Mouse (Mus musculus): ENCODE data around the gene Limch1. TPM values are rescaled to one million over a fixed set of nuclear protein-coding genes. Genes with fewer than 3 reads are reported as not detected.

The Limch1 gene
- polyA plus RNA-seq, 1 experiment, result not detected

DNA sequence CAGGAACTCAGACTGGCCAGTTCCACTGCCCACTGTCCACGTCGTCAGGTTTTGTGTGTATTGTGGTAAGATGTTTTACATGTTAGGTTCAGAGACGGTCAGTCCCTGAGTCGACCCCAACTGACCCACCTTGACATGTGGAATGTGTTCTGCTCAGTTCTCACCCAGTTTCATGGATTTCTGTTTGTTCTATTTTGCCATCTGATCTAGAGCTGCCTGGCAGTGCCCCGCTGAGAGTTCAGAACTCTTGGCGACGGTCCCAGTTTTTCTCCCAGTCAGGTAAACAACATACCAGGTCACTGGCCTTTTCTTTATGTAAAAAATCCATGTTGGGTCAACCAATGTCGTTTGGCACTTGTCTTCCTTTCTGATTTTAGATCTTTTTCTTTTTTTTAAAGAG, 279.5 kb downstream of the Limch1 start:
- Histone ChIP-seq H3K27ac (ENCODE audit: insufficient read depth, low read depth, low read length) (no peak overlapping the region), H3K4me3 (ENCODE audit: insufficient read depth, low read length) (no peak overlapping the region), H3K4me1 (ENCODE audit: control insufficient read depth, insufficient read depth, low read length) (no peaks in the 10 kb centered on the region)
- TF ChIP-seq POLR2A (IDR thresholded peaks at IDR 0.05; ENCODE audit: borderline replicate concordance, low read depth, low read length) (no peak), CTCF (IDR thresholded peaks at IDR 0.05; ENCODE audit: low read depth, low read length) (no peak)

GRCm38 (mm10) chr5:67025581-67025980, 280.0 kb downstream of the Limch1 start:
- Histone ChIP-seq H3K27ac (ENCODE audit: insufficient read depth, low read depth, low read length) (no peak overlapping the region), H3K4me3 (ENCODE audit: insufficient read depth, low read length) (no peak overlapping the region), H3K4me1 (ENCODE audit: control insufficient read depth, insufficient read depth, low read length) (no peaks in the 10 kb centered on the region)
- TF ChIP-seq POLR2A (IDR thresholded peaks at IDR 0.05; ENCODE audit: borderline replicate concordance, low read depth, low read length) (no peak), CTCF (IDR thresholded peaks at IDR 0.05; ENCODE audit: low read depth, low read length) (no peak)

DNA sequence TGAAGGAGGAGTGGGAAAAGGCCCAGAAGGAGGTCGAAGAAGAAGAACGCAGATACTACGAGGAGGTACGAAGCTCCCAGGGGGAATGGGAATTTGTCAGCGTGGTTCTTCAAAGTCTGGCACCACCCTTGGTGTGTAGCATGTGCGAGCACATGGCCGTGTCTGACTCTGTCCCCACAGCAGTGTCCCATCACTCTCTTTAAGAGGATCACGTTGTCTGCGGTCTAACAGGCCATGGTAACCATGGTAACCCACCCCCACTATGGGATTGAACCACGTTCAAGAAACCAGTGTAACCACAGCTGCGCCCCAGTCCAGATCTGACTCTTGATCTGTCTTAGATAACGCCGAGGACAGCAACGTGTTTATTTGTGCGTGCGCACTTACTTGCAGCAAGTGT, 283.2 kb downstream of the Limch1 start:
- TF ChIP-seq CTCF (IDR thresholded peaks at IDR 0.05; ENCODE audit: low read depth, low read length), result no peak
- no peak for TF ChIP-seq POLR2A (IDR thresholded peaks at IDR 0.05; ENCODE audit: borderline replicate concordance, low read depth, low read length)
- Histone ChIP-seq H3K27ac (ENCODE audit: insufficient read depth, low read depth, low read length) (no peak overlapping the region), H3K4me3 (ENCODE audit: insufficient read depth, low read length) (no peak overlapping the region), H3K4me1 (ENCODE audit: control insufficient read depth, insufficient read depth, low read length) (no peaks in the 10 kb centered on the region)

GRCm38 (mm10) chr5:67029946-67030345, 284.3 kb downstream of the Limch1 start:
- no peaks in the 10 kb centered on the region for H3K4me1 ChIP-seq (ENCODE audit: control insufficient read depth, insufficient read depth, low read length)
- TF ChIP-seq CTCF (IDR thresholded peaks at IDR 0.05; ENCODE audit: low read depth, low read length) (no peak), POLR2A (IDR thresholded peaks at IDR 0.05; ENCODE audit: borderline replicate concordance, low read depth, low read length) (no peak)
- no peak overlapping the region for H3K4me3 ChIP-seq (ENCODE audit: insufficient read depth, low read length)
- no peak overlapping the region for H3K27ac ChIP-seq (ENCODE audit: insufficient read depth, low read depth, low read length)

- TF ChIP-seq CTCF (IDR thresholded peaks at IDR 0.05; ENCODE audit: low read depth, low read length) (no peak), POLR2A (IDR thresholded peaks at IDR 0.05; ENCODE audit: borderline replicate concordance, low read depth, low read length) (no peak)
- Histone ChIP-seq H3K4me3 (ENCODE audit: insufficient read depth, low read length) (no peak overlapping the region), H3K27ac (ENCODE audit: insufficient read depth, low read depth, low read length) (no peak overlapping the region), H3K4me1 (ENCODE audit: control insufficient read depth, insufficient read depth, low read length) (no peaks in the 10 kb centered on the region)
Observed at GRCm38 (mm10) chr5:67032601-67033000, 287.0 kb downstream of the Limch1 start.

DNA sequence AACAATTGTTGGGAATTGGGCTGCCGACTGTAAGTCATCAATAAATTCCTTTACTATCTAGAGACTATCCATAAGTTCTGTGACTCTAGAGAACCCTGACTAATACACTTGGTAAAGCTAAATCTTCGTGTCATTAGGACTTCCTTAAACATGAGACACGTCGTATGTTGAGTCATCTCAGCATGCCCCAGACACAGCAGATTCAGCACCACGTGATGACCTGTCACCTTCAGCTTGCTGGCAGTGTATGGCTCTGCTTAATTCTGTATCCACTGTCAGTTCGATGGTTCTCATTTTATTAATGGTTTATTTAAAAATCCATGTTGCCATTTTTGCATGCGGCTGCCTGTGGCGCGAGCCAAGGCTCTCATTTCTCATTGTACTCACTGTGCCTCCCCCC, 298.3 kb downstream of the Limch1 start:
- H3K4me3 ChIP-seq (ENCODE audit: insufficient read depth, low read length), result no peak overlapping the region
- H3K27ac ChIP-seq (ENCODE audit: insufficient read depth, low read depth, low read length), result peak overlapping the region; percentile 23; the same call in 1 of the 2 replicates
- peaks cover 11% of the 10 kb centered on the region for H3K4me1 ChIP-seq (ENCODE audit: control insufficient read depth, insufficient read depth, low read length)
- TF ChIP-seq POLR2A (IDR thresholded peaks at IDR 0.05; ENCODE audit: borderline replicate concordance, low read depth, low read length), result no peak

DNA sequence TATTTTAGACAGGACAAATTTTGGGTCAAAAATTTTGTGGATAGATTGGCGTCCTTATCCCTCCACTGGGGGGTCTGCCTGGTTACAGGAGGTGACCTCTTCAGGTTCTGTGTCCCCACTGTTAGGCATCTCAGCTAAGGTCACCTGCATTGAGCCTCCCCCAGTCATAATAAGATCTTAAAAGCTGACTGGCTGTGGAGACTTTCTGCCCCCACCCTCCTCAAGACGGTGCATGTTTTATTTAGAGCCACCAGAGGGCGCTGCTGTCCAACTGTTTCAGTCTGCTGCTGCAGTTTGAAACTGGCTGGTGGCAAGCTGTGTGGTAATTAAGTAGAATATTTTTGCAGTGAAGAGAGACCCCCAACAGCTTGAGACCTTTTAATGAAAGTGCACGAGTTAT, 302.4 kb downstream of the Limch1 start:
- Histone ChIP-seq H3K27ac (ENCODE audit: insufficient read depth, low read depth, low read length) (no peak overlapping the region), H3K4me1 (ENCODE audit: control insufficient read depth, insufficient read depth, low read length) (peaks cover 11% of the 10 kb centered on the region), H3K4me3 (ENCODE audit: insufficient read depth, low read length) (no peak overlapping the region)
- TF ChIP-seq POLR2A (IDR thresholded peaks at IDR 0.05; ENCODE audit: borderline replicate concordance, low read depth, low read length), result no peak
- peak; percentile 90 for TF ChIP-seq CTCF (IDR thresholded peaks at IDR 0.05; ENCODE audit: low read depth, low read length)

DNA sequence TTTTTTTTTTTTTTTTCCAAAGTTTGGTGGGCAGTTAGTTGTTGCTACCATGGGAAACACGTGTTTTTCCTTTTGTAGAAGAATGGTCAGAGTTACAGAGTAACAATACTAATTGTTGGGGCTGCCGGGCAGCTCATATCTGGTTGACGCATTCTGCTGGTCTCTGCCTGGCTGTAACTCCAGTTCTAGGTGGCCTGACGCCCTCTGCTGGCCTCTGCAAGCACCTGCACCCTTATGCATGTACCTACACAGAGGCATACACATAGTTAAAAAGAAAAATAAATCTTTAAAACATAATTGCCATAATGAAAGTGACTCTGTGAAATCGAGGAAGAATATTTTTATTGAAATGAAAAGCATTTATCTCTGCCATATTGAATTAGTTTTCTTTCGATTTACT, 312.2 kb downstream of the Limch1 start:
- H3K4me3 ChIP-seq (ENCODE audit: insufficient read depth, low read length), result no peak overlapping the region
- no peak for TF ChIP-seq POLR2A (IDR thresholded peaks at IDR 0.05; ENCODE audit: borderline replicate concordance, low read depth, low read length)
- TF ChIP-seq CTCF (IDR thresholded peaks at IDR 0.05; ENCODE audit: low read depth, low read length), result no peak
- H3K27ac ChIP-seq (ENCODE audit: insufficient read depth, low read depth, low read length), result no peak overlapping the region
- H3K4me1 ChIP-seq (ENCODE audit: control insufficient read depth, insufficient read depth, low read length), result peaks cover 3% of the 10 kb centered on the region; the same call in 1 of the 2 replicates

DNA sequence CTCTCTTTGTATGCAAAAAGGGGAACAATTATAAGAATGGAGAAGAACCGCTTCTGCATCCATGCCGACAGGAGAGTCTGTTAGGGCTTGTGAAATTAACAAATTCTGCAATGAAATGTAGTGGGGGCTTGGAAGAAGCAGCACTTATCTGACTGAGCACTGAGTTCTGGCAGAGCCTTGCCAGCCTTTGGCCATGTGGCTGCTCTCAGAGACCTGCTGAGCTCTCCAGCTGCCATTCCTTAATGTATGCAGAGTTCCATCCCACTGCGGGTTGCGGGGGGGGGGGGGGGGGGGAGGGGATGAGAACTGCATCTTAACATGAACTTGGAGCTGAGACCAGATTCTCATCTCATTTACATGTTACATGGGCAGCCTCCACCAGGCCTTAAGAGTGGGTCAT, 314.9 kb downstream of the Limch1 start:
- no peak for TF ChIP-seq POLR2A (IDR thresholded peaks at IDR 0.05; ENCODE audit: borderline replicate concordance, low read depth, low read length)
- no peak for TF ChIP-seq CTCF (IDR thresholded peaks at IDR 0.05; ENCODE audit: low read depth, low read length)
- no peak overlapping the region for H3K27ac ChIP-seq (ENCODE audit: insufficient read depth, low read depth, low read length)
- no peak overlapping the region for H3K4me3 ChIP-seq (ENCODE audit: insufficient read depth, low read length)
- H3K4me1 ChIP-seq (ENCODE audit: control insufficient read depth, insufficient read depth, low read length), result peaks cover 3% of the 10 kb centered on the region; the same call in 1 of the 2 replicates

GRCm38 (mm10) chr5:67063596-67063995, 318.0 kb downstream of the Limch1 start:
- Histone ChIP-seq H3K27ac (ENCODE audit: insufficient read depth, low read depth, low read length) (no peak overlapping the region), H3K4me3 (ENCODE audit: insufficient read depth, low read length) (no peak overlapping the region), H3K4me1 (ENCODE audit: control insufficient read depth, insufficient read depth, low read length) (peaks cover 3% of the 10 kb centered on the region; the same call in 1 of the 2 replicates)
- TF ChIP-seq POLR2A (IDR thresholded peaks at IDR 0.05; ENCODE audit: borderline replicate concordance, low read depth, low read length) (no peak), CTCF (IDR thresholded peaks at IDR 0.05; ENCODE audit: low read depth, low read length) (no peak)

DNA sequence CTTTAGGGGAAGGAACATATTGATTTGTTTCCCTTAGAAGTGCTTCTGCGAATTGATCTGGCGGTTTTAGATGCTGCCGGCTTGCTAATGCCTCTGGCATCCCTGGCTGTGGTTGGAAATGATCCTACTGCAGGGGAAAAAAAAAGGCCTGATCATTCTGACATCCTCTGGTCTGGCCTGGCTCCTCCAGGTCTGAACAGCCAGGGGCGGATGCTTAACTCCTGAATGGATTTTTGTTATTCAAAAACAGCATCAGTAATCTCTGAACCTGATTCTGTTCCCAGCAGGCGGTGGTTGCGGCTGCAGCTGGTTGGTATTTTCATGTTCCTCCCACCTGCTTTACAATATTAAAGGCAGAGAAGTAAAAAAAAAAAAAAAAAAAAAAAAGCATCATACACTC, 337.5 kb downstream of the Limch1 start:
- Histone ChIP-seq H3K27ac (ENCODE audit: insufficient read depth, low read depth, low read length) (no peak overlapping the region), H3K4me3 (ENCODE audit: insufficient read depth, low read length) (no peak overlapping the region), H3K4me1 (ENCODE audit: control insufficient read depth, insufficient read depth, low read length) (no peaks in the 10 kb centered on the region)
- TF ChIP-seq CTCF (IDR thresholded peaks at IDR 0.05; ENCODE audit: low read depth, low read length) (no peak), POLR2A (IDR thresholded peaks at IDR 0.05; ENCODE audit: borderline replicate concordance, low read depth, low read length) (no peak)

Measured in bone marrow macrophage, adult 2 months (primary cell).